Mouse (Mus musculus) yolk sac, embryonic 10.5 days (tissue): ENCODE results near the gene Osbpl9.

Source experiments
- DNase-seq: peaks from one replicate; pipeline ENCODE4 v3.0.0-alpha.2; 2017; ENCODE audit warnings: low spot score

Osbpl9 gene

DNA sequence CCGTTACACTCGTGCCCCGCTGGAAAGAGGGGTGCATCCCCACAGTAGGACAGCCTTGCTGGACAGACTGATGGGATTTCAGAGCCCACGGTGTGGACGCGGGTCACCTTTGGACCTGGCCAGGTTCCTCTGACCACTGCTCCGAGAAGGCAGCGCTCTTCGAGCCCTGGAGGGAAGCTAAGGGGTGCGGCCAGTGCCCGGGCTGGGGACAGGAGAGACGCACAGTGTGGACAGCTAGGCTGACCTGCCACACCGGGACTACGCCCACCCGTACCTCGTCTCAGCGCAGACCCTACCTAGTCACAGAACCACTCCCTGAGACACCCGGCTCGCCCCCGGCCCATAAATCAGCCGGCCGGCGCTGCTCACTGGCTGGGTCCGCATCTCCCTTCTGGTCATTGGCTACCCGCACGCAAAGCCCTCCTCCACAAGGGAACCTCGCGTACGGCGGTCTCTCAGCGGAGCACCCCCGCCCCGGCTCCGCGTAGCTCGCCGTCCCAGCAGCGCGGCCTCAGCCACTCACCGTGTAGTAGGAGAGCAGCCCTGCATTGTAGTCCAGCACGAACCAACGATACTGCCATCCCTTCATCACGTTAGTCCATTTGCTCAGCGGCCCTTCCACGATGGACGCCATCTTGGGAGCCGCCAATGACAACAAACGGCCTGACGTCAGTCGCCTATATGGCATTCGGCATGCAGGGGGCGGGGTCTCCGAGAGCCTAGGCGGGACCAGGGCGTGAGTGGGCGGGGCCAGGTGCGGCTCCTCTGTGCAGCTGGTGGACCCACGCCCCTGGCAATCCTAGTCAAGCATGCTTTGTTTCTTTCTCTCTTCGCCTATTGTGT, at the start of gene Osbpl9:
TSS of gene Osbpl9 (minus strand) at position 691 of the 843 bp plus-strand sequence.
- DNase-seq, result peak; percentile 99

DNA sequence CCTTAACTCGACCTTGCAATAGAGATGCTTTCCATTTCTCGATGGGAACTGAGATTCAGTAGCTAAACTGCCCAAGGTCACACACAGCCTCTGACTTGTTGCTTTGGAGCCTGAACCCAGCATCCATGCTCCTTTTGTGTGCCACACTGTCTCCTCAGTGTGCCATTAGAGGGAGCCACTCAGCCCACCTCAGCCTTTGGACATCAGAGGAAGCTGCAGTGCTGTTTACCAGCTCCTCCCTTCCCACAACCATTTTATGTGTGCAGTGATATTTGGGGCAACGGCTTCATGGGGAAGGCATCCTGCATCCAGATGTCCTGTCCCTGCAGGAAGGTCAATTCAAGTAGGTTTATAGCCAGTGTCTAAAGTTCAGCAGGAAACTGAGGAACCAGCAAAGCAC, 49.5 kb upstream of the Osbpl9 start:
- no peak for DNase-seq

DNA sequence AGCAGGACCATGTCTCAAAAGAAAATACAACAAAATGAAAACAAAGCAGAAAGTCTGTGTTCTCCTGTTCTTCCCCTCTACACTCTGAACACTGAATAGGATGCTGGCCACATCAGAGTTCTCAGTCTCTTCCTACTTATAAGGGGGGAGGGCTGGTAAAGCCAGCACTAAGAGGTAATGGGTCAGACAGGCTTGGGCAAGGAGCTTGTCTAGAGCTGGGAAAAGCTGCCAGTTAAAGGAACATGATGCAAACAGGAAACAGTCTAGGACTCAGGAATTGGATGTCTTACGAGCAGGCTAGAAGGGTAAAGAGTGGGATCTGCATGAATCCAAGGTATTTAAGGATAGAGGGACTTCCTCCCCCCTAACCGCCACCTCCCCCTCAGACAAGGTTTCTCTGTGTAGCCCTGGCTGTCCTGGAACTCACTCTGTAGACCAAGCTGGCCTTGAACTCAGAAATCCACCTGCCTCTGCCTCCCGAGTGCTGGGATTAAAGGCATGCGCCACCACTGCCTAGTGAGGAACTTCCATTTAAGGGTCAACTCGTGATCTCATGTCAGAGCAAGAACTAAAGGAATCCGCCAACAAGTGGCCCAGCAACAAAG, 43.0 kb upstream of the Osbpl9 start:
- no peak for DNase-seq

DNA sequence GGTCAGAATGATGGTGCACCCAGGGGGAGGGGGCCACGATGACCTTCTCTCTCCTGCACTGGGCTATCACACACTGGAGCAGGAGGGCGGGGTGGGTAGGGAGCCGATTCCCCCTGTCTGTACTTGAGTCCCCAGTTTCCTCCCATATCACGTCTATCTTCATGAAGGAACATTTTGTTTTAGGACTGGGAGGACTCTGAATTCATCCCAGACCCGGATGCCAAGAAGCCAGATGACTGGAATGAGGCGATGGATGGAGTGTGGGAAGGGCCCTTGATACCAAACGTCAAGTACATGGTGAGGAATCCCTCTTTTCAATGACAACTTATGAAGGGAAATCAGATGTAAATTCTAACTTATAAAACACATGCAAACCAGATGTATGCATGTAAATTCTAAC, 42.4 kb upstream of the Osbpl9 start:
- DNase-seq, result no peak

DNA sequence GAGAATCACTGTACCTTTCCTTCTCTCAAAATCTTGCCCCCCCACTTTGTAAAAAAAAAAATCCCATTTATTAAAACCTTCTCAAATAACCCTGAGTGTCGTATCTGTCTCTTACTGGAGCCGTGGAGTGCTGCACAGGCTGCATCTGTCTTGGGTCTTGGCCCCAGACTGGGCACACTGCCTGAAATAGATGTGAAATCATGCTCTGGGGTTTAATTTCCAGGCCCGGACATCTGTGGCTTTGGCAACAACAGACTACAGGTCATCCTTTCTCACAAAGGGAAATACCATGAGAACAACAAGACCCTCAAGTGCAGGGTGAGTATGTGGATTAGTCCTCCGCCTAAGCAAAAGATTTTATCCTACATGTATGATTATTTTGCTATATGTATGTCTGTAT, 39.9 kb upstream of the Osbpl9 start:
- no peak for DNase-seq

DNA sequence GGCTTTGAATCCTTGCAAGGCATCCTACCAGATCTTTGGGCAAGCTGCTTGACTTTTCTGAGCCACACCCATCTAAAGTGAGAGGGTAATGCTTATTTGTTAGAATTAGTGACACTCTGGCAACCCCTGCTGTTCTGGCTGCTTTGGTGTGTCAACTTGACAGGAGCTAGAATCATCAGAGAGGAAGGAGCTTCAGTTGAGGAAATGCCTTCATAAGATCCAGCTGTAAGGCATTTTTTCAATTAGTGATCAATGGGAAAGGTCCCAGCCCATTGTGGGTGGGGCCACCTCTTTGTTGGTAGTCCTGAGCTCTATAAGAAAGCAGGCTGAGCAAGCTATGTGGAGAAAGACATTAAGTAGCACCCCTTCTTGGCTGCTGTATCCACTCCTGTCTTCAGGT, 39.1 kb upstream of the Osbpl9 start:
- DNase-seq, result no peak

DNA sequence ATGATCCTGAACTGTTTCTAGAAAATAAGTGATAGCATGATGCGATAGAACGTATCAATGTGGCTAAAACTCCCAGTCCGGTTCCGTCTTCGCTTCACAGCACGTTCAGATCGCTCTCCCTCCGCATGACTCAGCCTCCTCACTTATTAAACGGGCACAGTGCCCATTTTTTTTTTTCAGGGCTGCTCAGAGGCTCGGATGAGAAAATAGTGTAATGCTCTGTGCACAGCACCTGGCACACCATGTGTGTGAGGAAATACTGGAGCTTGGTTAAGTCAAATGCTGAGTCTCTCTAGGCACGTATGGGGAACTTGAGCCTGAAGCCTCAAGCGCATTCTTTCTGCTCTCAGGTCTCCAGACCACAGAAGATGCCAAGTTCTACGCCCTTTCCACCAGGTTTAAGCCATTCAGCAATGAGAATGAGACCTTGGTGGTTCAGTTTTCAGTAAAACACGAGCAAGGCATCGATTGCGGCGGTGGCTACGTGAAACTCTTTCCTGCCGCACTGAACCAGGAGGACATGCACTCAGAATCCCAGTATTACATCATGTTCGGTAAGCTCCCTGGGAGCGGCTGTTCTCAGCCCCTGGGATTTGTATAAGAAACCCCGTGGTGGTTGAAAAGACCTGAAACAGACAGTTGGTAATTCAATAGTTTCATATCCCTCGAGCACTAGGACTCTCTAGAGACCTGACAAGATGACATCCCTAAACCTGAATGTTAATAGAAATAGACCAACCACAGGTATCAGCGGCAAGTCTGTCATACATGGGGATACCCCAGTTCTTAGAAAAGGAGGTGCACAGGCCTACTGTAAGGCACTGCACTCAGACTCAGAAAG, 36.6 kb upstream of the Osbpl9 start:
- no peak for DNase-seq

DNA sequence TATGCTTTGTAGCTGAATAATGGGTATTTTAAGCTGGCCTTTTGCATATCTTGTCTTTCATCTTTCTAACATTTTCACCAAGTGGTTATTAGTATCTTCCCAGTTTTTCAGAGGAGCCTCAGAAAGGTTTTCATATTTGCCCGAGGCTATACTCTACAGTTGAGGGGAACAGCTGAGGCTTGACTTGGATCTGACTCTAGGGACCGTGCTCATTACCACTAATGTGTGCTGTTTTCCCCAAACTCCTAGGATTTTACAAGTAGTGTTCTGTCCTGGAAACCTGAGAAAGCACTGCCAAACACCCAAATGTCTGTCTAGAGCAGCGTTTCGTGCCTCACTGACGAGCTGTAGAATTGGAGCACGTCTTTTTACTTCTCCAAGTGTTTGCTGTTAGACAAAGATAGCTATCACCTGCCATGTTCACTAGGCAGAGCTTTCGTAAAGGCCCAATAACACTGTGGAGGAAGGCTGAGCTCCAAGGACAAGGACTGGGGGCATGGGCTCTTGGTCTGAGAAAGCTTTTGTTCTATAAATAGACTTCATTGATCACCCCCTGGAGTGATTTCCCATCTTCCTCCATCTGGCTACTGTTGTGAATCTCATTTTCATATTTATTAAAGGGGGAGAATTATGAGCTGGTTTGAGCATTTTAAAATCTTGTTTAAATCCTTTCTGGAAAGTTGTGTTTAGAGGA, 34.3 kb upstream of the Osbpl9 start:
- DNase-seq, result no peak

DNA sequence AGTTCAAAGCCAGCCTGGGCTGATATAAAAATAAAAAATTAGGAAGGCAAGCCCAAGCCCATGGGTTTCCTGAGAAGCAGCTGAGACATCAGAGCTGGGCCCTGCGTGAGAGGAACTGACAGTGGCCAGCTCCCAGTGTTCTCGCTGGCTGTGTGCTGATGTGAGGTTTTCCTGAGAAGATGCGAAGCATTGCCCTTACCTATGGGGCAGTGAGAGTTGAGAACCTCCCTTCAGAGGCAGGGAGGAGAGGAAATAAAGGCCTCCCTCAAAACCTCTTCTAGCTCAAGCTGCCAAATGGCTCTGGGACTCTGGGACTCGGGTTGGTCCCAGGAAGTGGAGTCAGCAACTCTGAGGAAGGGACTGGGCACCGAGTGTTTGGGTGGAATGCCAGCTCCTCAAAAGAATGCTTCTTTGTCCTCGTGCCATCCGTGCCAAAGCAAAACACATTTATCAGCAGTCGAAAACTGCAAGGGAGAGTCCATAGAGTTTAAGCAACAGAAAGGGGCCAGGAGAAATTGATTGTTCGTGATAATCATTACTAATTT, 32.8 kb upstream of the Osbpl9 start:
- DNase-seq, result no peak

DNA sequence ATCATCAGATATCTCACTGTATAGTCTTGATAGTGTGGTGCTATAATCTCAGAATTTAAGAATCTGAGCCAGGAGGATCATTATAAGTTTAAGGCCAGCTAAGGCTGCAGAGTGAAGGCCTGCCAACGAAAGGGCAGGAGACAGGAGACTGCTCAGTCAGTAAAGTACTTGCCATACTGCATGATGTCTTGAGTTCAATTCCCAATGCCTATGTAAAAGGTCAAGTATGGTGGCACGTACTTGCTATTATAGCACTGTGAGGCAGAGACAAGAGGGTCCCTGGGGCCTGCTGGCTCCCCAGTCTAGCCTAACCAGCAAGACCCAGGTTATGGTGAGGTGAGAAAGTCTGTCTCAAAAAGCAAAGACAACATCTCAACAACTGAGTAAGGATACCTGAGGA, 32.1 kb upstream of the Osbpl9 start, which contains the start of gene Calr4:
TSS of gene Calr4 (plus strand) at position 301 of the 400 bp plus-strand sequence.
- no peak for DNase-seq

DNA sequence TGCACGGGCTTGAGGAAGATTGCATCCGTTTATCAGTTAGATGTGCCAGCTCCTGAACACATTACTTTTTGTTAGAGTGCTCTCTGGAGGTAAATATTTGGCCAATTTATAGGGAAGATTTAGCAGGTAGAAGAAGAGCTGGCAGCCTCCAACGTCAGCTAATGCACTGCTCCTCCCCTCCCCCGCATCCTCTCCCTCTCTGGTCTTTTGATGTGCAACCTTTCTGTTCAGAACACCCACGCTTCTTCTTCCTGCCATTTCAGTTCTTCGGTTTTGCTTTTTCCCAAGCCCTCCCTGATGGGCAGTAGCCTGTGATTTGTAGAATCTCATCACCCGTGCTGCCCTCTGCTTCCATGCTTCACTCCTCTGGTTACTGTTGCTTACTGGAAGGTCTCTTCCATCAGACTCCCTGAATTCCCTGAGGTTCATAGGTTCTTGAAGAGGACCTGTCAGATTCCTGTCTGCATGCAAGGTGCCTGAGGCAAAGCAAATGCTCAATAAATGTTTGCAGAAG, 27.8 kb upstream of the Osbpl9 start:
- no peak for DNase-seq

DNA sequence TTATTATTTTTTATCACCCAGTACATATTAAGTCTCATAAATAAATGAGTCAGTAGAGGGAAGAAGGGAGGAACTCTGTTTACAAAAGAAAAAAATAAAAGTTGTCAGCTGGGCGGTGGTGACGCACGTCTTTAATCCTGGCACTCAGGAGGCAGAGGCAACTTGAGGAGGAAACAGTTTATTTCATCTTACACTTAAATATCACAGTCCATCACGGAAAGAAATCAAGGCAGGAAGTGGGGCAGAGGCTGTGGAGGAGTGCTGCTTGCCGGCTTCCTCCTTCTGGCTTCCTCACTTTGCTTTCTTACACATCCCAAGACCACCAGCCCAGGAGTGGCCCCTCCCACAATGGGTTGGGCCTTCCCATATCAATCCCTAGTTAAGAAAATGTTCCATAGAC, 24.0 kb upstream of the Osbpl9 start:
- DNase-seq, result no peak

DNA sequence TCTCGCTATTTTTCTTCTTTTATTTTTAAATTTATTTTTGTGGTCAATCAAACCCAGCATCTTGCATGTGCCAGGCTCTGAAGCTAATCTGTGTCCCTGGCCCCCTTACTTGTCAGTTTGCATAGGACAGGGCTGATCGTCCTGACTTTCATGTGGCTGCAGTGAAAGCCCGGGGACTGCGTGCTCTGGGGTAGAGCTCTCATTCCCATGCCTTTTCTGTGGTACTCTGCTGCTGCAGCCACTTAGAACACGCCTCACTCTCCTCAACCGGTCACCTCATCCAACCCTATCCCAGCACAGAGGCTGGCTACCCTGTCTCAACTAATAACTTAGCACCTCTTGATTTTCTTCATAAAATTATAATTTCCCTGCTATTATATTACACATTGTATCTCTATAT, 23.5 kb upstream of the Osbpl9 start:
- DNase-seq, result no peak

DNA sequence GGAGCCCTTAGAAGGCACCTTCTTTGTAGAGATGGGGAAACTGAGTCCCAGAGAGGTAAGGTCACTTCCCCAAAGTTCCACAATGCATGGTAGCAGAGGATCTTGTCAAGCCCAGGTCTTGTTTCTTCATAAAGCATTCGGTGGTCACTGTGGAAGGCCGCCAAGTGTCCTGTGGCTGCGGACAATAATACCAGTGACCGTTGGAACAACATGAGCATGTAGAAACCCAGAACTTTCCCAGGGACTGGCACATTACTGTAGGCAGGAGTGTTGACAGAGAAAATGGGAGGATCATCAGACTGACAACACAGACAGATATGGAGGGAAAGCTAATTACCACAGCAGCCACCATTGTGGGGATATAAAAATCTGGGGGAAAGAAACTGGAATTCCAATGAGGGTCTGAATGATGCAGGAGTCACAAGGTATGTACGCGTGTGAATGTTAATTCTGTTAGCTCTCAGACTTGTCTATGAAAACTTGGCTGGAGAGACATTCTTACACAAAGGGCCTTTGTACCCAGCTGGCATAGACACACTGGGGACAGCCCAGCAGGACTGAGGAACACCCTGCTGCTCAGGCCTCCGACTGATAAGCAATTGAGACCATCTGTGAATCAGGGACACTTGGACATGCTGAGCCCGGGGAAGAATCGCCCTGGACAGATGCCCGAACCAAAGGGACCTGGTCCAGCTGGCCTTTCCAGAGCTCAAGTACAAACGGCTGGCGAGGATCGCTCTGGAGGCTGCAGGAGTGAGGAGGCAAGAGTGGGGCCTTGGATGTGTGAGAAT, 22.9 kb upstream of the Osbpl9 start:
- DNase-seq, result no peak

DNA sequence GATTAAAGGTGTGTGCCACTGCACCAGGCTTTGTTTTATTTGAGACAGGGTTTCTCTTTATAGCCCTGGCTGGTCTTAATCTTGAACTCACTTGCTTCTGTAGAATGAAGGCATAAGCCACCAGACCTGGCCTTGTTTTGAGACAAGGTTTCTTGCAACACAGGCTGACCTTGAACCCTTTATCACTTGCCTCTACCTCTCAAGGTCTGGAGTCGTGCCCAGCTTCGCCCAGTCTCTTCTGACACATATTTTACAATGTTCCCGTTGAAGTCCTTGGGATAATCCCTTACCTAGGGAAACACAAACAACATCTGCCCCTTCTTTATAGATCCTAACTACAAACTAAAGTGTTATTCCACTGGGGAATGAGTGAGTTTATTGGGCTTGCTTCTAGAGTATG, 19.9 kb upstream of the Osbpl9 start:
- no peak for DNase-seq

DNA sequence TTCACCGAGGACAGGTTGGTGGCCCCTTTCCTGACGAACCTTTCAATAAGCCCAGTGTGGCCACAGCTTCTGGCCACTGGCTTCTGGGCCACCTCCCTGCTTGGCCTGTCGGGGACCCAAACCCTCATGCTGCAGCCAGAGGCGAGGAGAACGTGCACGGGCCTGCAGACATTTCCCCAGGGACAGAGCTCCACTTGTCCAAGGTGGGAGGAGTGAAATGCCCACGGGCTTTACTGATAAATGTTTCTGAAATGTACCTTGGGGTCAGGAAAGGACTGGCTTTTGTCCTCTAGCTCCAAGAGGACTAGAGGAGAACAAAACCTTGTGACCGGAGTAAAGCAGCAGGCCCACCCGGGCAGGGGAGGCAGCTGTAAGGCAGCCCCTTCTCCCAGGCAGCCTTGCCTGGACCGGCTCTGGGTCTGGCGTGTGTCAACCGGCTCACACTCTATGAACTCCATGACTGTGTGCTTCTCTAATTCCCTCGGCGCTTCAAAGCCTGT, 18.4 kb upstream of the Osbpl9 start:
- DNase-seq, result no peak

DNA sequence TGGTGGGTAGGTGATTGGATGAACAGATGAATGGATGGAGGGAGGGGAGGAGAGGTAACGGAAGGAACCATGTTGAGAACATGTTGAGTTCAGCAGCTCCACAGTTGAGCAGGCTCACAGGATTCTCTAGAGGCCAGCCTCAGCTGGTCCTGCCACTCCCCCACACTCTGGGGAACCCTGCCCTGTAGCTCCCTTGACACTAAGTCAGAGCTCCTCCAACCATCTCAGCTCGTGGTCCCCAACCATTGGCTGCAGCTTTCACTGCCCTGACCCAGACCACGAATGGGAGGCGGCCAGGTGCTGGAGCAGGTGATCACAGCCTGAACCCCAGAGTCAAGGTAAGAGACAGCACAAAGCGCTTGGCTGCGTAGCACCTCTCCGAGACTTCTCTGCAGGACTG, 15.9 kb upstream of the Osbpl9 start:
- no peak for DNase-seq

DNA sequence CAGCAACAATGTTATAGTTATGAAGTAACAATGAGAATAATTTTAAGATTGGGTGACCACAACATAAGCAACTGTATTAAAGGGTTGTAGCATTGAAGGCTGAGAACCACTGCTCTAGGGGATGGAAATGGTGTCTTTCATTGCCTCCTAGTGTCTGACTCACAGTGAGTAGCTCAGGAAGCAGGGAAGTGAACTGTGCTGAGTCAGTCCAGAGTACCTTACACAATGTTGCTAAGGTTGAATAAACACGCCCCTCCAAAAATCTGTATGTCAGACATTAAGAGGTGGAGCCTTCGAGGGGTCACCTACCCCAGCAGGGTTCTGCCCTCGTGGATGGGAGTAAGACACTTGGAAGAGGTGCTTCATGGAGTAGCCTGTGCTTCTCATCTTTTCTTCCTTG, 11.9 kb upstream of the Osbpl9 start:
- DNase-seq, result no peak

DNA sequence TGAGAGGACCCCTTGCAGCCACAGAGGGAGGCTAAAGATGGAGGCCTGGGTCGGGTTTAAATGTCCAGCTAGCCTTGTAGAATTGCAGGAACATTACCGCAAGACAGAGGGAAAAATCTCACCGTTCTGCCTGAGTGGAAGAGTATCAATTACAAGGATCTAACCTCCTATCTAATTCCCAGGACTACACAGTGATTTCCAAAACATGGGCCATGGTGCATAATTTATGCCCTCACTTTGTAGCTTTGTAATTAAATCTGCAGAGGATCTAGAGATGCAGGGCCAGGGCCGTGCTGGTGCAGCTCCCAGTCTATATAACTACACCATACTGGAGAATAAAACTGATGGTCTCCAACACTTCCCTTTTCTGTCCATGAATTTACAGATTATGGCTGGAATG, 8.8 kb upstream of the Osbpl9 start:
- DNase-seq, result no peak

DNA sequence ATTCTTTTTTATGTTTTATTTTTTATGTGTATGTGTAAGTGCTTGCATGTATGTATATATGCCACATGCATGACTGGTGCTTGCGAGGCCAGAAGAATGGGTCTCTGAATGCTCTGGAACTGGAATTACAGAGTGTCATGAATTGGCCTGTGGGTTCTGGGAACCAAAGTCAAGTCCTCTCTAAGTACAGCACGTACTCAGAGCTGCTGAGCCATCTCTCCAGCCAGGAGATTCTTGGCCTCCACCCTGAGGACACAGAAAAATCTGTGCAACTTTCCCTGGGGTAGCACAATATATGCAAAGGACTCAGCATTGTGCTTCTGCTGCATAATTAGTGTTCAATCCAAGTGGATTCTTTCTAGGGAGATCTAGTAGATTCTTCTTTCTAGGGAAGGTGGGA, 8.2 kb upstream of the Osbpl9 start:
- DNase-seq, result no peak

DNA sequence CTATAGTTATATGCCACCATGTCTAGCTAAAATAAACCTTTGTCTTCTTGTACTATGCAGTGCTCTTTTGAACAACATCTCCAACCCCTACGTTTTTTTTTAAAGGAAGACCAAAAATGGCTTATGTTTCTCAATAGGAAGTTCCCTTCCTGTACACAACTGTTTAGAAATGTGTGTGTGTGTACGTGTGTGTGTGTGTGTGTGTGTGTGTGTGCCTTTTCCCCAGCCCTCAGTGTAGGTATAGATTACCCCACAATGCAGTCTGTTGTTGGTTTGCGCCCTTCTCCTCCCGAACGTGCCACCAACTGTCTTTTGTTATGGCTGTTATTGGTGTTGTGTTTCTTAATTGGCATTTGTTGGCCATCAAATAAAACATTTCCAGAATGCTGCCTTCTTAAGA, 5.5 kb upstream of the Osbpl9 start:
- no peak for DNase-seq
